Mouse (Mus musculus) stomach, postnatal 0 days (tissue): ENCODE measurements around the gene Thop1.
A peak's percentile ranks its signal among the peaks of the same experiment; 100 is the strongest.

Experiments
- CTCF ChIP-seq: IDR thresholded peaks from 2 replicates; pipeline ENCODE4 v1.5.1; 2016; ENCODE audit warnings: antibody characterized with exemption, low read depth, mild to moderate bottlenecking, moderate library complexity
- EP300 ChIP-seq: optimal IDR thresholded peaks from 2 replicates; pipeline ENCODE3; 2016; ENCODE audit warnings: antibody characterized with exemption

- TF ChIP-seq CTCF, result peak; percentile 58
- no peak for TF ChIP-seq EP300
Measured at GRCm38 (mm10) chr10:81087021-81087420, 17.2 kb downstream of the Thop1 start.
